Mouse (Mus musculus) c-Kit-positive CD71-negative TER-119-negative erythroid progenitor cells, embryonic 14.5 days (primary cell): ENCODE results near the gene Pafah1b1.

Source experiments
- DNase-seq: peaks from one replicate; pipeline ENCODE4 v3.0.0-alpha.2; 2013; ENCODE audit warnings: low read depth

Pafah1b1 gene

GRCm38 (mm10) chr11:74661641-74662040 is 62.8 kb downstream of the Pafah1b1 start:
- no peak for DNase-seq

- DNase-seq = no peak
Observed at GRCm38 (mm10) chr11:74660336-74660735, 64.1 kb downstream of the Pafah1b1 start.

- no peak for DNase-seq
Observed at GRCm38 (mm10) chr11:74655941-74656340, 68.5 kb downstream of the Pafah1b1 start.

GRCm38 (mm10) chr11:74653385-74653784 is 71.1 kb downstream of the Pafah1b1 start:
- no peak for DNase-seq

DNA sequence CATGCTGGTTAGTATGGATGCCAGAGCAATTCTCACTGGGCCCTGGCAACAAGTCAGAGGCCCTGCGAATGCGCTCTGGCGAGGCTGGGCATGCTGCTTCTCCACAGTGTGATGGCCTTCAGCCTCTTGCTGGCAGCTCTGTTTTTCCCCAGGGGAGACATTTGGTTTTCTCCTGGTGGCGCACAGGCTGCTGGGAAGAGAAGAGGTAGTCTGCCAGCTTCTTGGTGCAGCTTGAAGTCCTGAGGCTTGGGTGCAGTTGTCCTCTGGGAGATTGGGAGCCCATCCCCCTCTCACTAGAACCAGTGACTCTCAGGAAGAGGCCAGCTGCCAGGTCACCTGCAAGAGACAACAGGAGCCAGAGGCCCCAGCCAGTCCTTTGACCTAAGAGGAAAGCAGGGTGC is 71.7 kb downstream of the Pafah1b1 start:
- no peak for DNase-seq

DNA sequence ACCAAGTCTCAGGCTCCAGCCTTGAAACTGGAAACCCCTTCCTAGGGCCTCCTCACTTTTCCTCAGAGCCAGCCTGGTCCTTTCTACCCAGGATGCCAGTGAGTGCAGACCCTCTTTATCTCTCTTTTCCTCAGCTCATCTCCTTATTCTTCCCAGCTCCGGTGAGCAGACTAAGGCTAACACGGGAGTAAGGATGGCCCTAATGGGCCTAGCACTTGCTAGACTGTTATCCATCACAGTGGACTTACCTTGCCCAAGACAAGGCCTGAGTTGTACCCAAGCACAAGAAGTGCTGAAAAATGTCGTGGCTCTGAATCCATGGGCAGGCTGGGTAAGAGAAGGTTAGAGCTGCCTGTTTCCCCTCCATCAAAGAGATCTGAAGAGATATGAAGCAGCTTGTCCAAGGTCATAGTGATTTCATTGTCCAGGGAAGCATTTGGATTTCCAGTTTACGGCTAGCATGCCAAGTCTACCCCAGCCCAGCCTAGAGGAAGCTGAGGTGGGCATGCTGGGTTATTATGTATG is 73.8 kb downstream of the Pafah1b1 start:
- DNase-seq = no peak

DNA sequence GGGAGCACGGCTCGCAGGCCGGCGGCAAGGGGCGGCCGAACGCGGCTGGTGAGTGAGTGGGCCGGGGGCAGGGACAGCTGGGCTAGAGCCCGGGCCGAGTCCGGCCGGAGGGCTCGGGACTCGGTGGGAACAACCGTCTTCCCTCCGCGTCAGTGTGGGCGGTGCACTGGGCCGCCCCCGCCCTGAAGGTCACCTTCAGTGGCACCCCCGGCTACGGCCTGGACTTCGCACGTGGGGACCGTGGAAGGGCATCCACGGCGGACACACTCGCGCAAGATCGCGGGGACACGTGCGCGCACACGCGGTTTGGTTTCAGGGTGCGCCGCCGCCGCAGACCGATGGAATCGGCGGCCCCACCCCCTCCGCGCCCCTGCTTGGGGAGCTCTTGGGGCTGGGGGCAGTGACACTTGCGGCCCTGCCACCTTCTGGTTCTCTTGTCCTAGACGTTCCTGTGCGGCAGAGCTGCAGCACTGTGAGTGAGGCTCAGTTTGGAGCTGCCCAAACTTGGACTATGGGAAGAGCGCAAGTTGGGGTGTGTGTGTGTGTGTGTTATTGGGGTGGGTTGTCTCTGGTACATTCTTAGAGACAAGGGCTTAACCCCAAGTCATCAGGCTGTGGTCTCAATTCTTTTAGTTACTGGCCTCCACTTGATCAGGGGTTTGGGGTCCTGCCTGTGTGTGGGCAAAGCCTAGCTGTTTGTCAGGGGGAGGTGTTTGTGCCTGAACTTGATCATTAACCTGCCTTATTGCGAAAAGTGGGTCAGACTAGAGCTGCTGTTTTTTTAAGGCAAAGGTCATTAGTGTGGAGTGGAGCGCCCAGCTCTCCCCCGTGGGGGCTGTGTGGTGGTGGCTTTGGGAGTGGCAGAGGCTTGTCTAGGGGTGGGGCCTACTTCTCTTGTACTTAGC is 74.6 kb downstream of the Pafah1b1 start:
- no peak for DNase-seq

GRCm38 (mm10) chr11:74649095-74649646 is 75.3 kb downstream of the Pafah1b1 start, which contains the start of gene Cluh:
Gene Cluh, plus strand, starts transcription at chr11:74649495.
- DNase-seq = peak; percentile 90

- DNase-seq = no peak
Observed at GRCm38 (mm10) chr11:74648676-74649075, 75.8 kb downstream of the Pafah1b1 start.

GRCm38 (mm10) chr11:74647966-74648365 is 76.5 kb downstream of the Pafah1b1 start:
- no peak for DNase-seq

DNA sequence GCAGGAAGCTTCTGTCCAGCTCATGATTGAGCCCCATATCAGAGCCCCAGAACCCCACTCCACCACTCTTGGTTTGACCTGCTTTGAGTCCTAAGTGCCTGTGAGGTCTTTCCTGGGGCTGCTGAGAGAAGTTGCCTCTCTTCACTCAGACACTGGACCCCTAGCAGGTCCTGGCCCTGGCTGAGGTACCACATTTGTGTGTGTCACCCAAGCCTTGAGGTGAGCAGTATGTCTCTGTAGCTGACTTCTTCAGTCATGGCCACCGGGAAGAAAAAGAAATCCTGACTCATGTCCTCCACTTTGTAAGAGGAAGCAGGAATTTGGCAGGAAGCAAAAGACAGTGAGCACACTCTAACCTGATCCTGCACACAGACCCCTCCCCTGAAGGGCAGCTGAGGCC is 84.8 kb downstream of the Pafah1b1 start:
- DNase-seq = no peak

- DNase-seq = no peak
Observed at GRCm38 (mm10) chr11:74638791-74639411, 85.6 kb downstream of the Pafah1b1 start.

GRCm38 (mm10) chr11:74637971-74638790 is 86.3 kb downstream of the Pafah1b1 start:
- DNase-seq = peak; percentile 36

- no peak for DNase-seq
Observed at GRCm38 (mm10) chr11:74637486-74637885, 87.0 kb downstream of the Pafah1b1 start.

- peak; percentile 76 for DNase-seq
Observed at GRCm38 (mm10) chr11:74634490-74635275, 89.8 kb downstream of the Pafah1b1 start.

DNA sequence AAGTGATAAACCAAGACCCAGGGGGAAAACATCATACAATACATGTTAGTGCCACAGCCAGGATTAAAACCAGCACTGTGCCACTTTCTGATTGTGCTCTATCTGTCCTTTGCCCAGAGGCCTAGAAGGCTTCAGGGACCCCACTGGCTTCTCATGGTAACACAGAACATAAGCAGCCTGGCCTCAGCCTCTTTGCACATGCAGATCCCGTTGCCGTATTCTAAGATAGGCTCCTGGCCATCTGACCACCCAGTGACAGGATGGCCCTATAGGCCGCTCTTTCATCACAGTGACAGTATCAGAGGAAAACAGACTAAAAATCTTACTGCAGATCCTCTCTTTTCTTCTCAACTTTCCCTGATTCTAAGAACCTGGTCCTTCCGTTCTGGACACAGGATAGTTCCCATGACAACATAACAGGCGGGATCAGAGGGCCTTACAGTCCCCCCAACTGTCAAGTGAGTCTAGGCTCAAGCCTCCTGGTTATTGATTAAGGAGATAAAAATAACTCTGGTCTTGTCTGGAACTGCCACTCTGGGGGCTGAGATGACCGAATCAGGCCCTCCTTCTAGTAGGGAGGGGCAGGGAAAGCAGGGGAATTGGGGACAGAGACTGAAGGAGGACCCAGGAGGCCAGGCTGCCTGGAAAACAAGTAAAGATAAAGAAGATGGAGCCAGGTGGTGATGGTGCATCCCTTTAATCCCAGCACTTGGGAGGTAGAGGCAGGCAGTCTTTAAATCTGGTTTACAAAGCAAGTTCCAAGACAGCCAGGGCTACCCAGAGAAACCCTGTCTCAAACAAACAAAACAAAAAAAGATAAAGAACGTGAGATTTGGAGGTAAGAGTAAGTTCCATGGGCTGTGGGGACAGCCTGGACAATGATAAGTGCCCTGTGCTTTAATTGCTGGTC is 92.3 kb downstream of the Pafah1b1 start:
- DNase-seq = no peak

- no peak for DNase-seq
Observed at GRCm38 (mm10) chr11:74627481-74627880, 97.0 kb downstream of the Pafah1b1 start.

DNA sequence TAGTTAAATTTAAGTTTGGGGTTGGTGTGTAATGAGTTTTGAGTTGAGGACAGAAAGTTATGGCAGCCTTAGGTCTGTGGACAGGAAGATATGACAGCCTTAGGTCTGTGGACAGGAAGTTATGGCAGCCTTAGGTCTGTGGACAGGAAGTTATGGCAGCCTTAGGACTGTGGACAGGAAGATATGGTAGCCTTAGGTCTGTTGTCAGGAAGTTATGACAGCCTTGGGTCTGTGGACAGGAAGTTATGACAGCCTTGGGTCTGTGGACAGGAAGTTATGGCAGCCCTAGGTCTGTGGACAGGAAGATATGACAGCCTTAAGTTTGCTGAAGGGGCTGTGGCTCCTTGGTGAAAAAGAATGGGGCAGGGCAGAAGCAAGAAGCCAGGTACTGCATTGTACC is 99.1 kb downstream of the Pafah1b1 start:
- DNase-seq = no peak
